Mouse (Mus musculus): Measurements from ENCODE around the gene Ugt1a8. TPM values are rescaled to one million over a fixed set of nuclear protein-coding genes. Genes with fewer than 3 reads are reported as not detected.
"Not testable (repeated sequence)": the region's sequence is repeated elsewhere in the genome, so short reads cannot be mapped to it uniquely, and the experiment has no call there.

Ugt1a8 gene
- total RNA-seq (2014; rRNA removed) (not detected in 2 replicates), polyA plus RNA-seq (2015; fragmentation: Nextera tagmentation; extraction: Ambion mirVana) (not detected in 2 replicates)

DNA sequence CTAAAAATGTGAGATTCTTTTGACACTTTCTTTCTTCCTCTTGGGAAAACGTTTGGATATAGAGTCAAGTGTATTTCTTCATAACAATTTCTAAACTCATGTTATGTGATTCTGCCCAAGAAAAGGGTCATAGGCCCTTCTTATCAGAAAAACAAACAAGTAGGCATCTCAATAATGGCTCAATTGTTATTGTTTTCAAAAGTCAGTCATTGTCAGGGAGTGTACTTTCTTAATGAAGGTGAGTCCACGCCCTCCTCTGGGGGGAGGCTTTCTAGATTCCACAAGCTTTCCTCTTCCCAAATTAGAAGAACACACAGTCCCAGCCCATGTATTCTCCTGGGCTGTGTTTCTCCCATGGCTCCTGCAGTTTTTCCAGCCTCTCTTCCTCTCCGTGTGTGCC, at the start of gene Ugt1a8:
Gene Ugt1a8 (plus strand): TSS at position 301 of the 400 bp plus-strand sequence.
- H3K4me3 ChIP-seq (ENCODE audit: low read length) = no peak within 1 kb of the TSS
- no peak within 1 kb of the TSS for H3K27ac ChIP-seq
- H3K4me1 ChIP-seq (ENCODE audit: insufficient read depth, low read length) = no peaks in the 10 kb centered on the region
- no peaks in the 10 kb centered on the region for H3K36me3 ChIP-seq (ENCODE audit: insufficient read depth, low read length)
- H3K9ac ChIP-seq (replicated peaks; ENCODE audit: low read length) = no peak within 1 kb of the TSS
- ATAC-seq (no peak), DNase-seq (ENCODE audit: low spot score) (no peak)
- no peak within 1 kb of the TSS for H3K4me2 ChIP-seq (ENCODE audit: low read depth, low read length)
- no peak for TF ChIP-seq CTCF (IDR thresholded peaks at IDR 0.05; ENCODE audit: low read depth)
- no peaks in the 10 kb centered on the region for H3K27me3 ChIP-seq (ENCODE audit: insufficient read depth, low read length)
- H3K9me3 ChIP-seq (ENCODE audit: low read length) = no peaks in the 10 kb centered on the region
- 76% methylated on average over 3 of the region's 3 CpGs for WGBS

DNA sequence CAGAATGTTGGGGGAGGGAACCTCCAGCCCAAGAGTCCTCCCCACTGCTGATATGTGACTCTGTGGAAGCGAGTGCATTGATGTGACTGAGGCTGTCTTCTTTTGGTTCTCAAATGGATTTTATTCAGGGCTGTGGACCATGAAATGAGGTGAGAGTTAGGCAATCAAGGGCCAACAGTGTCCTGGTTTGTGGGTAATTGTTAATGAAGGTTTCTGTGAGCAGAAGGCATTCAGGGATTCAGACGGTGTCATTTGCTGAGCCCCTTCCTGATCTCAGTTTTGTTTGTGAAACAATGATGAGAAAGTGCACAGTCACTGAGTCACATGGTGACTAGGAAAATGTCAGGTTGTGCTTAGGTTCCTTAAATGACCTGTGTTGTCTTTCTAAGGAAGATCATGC, 44.6 kb upstream of the Ugt1a8 start:
- H3K9me3 ChIP-seq (ENCODE audit: low read length); H3K4me2 ChIP-seq (ENCODE audit: low read depth, low read length); DNase-seq (ENCODE audit: low spot score); H3K27ac ChIP-seq; H3K4me3 ChIP-seq (ENCODE audit: low read length); H3K9ac ChIP-seq (replicated peaks; ENCODE audit: low read length); H3K4me1 ChIP-seq (ENCODE audit: insufficient read depth, low read length); H3K27me3 ChIP-seq (ENCODE audit: insufficient read depth, low read length); ATAC-seq; H3K36me3 ChIP-seq (ENCODE audit: insufficient read depth, low read length): not testable (repeated sequence)
- WGBS = 38% methylated on average over 1 of the region's 2 CpGs

DNA sequence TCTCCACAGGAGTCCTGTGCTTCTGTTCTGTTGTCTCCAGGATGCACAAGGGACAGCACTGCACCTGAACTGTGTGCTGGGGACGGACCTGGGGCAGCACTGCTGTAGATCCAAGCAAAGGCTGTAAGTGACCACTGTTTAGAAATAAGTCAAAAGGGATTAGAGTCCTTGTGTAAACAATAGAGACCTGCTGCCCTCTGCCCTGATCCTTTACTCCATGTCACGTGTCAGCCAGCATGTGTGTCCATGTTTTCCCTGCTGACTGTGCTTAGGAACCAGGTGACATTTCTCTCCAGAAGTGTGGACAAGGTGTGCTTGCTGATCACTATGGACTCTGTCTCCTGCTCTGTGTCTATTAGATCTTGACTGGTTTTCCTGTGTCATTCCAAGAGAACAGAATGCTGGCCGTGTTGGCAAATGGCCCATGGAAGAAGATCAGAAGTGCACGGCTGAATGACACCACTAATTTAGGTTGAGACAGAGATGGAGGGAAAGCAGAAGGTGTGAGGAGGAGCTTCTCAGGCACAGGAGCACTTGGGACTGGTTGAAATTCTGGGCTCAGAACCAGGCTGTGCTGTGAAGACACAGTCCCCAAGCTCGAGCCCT, 42.7 kb upstream of the Ugt1a8 start:
- DNase-seq (ENCODE audit: low spot score); H3K9me3 ChIP-seq (ENCODE audit: low read length): not testable (repeated sequence)
- WGBS = 74% methylated on average over 3 of the region's 5 CpGs

DNA sequence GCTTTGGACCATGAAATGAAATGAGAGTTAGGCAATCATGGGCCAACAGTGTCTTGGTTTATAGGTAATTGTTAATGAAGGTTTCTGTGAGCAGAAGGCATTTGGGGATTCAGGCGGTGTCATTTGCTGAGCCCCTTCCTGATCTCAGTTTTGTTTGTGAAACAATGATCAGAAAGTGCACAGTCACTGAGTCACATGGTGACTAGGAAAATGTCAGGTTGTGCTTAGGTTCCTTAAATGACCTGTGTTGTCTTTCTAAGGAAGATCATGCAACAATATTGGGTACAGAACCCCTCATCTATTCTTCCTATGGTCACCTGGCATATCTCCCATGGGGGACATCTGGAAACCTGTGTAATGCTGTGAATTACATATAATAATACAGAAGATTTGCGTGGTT, 40.2 kb upstream of the Ugt1a8 start:
- not testable (repeated sequence) for H3K4me3 ChIP-seq (ENCODE audit: low read length); H3K9me3 ChIP-seq (ENCODE audit: low read length); H3K9ac ChIP-seq (replicated peaks; ENCODE audit: low read length); H3K4me2 ChIP-seq (ENCODE audit: low read depth, low read length); H3K4me1 ChIP-seq (ENCODE audit: insufficient read depth, low read length); ATAC-seq; H3K27me3 ChIP-seq (ENCODE audit: insufficient read depth, low read length); H3K36me3 ChIP-seq (ENCODE audit: insufficient read depth, low read length); H3K27ac ChIP-seq; DNase-seq (ENCODE audit: low spot score)
- 84% methylated on average over 2 of the region's 2 CpGs for WGBS

More for the DNA sequence above, 42.7 kb upstream of the Ugt1a8 start:
- H3K4me3 ChIP-seq (ENCODE audit: low read length); H3K4me2 ChIP-seq (ENCODE audit: low read depth, low read length); H3K27me3 ChIP-seq (ENCODE audit: insufficient read depth, low read length); H3K9ac ChIP-seq (replicated peaks; ENCODE audit: low read length); ATAC-seq; H3K4me1 ChIP-seq (ENCODE audit: insufficient read depth, low read length); H3K27ac ChIP-seq; H3K36me3 ChIP-seq (ENCODE audit: insufficient read depth, low read length): not testable (repeated sequence)

DNA sequence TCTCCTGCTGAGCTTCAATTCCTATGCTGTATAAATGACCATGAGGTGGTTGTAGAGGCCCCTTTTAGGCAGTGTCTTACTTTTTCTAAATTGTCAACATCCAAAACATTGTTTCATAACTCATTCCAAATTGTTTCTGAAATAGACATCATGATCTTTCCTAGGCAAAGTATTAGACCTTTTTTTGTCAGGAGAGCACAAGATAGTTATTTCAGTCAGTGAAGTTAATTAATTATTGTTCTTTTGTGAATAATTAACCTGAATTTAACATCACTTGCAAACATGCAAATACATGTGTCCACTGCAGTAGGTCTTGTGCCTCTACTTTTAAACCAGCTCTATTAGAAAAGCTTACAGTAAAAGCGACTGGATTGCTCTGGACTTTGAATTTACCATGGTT, 32.5 kb upstream of the Ugt1a8 start, which contains the start of gene Ugt1a10:
Gene Ugt1a10 (plus strand): TSS at position 301 of the 400 bp plus-strand sequence.
- DNase-seq (ENCODE audit: low spot score) (no peak), ATAC-seq (no peak)
- 70% methylated on average over 1 of the region's 1 CpGs for WGBS
- Histone ChIP-seq H3K36me3 (ENCODE audit: insufficient read depth, low read length) (no peaks in the 10 kb centered on the region), H3K9me3 (ENCODE audit: low read length) (no peaks in the 10 kb centered on the region), H3K27ac (no peak within 1 kb of the TSS), H3K4me2 (ENCODE audit: low read depth, low read length) (no peak within 1 kb of the TSS), H3K4me3 (ENCODE audit: low read length) (no peak within 1 kb of the TSS), H3K9ac (replicated peaks; ENCODE audit: low read length) (no peak within 1 kb of the TSS), H3K27me3 (ENCODE audit: insufficient read depth, low read length) (no peaks in the 10 kb centered on the region), H3K4me1 (ENCODE audit: insufficient read depth, low read length) (no peaks in the 10 kb centered on the region)
- no peak for TF ChIP-seq CTCF (IDR thresholded peaks at IDR 0.05; ENCODE audit: low read depth)

DNA sequence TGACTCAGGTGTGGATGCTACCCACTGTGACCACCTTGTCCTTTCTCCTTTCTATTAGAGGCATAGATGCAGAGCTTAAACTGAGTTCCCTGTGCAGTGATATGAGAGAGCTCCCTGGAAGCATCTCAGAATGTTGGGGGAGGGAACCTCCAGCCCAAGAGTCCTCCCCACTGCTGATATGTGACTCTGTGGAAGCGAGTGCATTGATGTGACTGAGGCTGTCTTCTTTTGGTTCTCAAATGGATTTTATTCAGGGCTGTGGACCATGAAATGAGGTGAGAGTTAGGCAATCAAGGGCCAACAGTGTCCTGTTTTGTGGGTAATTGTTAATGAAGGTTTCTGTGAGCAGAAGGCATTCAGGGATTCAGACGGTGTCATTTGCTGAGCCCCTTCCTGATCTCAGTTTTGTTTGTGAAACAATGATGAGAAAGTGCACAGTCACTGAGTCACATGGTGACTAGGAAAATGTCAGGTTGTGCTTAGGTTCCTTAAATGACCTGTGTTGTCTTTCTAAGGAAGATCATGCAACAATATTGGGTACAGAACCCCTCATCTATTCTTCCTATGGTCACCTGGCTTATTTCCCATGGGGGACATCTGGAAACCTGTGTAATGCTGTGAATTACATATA, 21.0 kb upstream of the Ugt1a8 start:
- H3K9ac ChIP-seq (replicated peaks; ENCODE audit: low read length); H3K4me2 ChIP-seq (ENCODE audit: low read depth, low read length); H3K9me3 ChIP-seq (ENCODE audit: low read length); ATAC-seq; H3K27ac ChIP-seq; H3K36me3 ChIP-seq (ENCODE audit: insufficient read depth, low read length); H3K27me3 ChIP-seq (ENCODE audit: insufficient read depth, low read length); H3K4me1 ChIP-seq (ENCODE audit: insufficient read depth, low read length); DNase-seq (ENCODE audit: low spot score); H3K4me3 ChIP-seq (ENCODE audit: low read length): not testable (repeated sequence)
- WGBS = 22% methylated on average over 1 of the region's 2 CpGs

DNA sequence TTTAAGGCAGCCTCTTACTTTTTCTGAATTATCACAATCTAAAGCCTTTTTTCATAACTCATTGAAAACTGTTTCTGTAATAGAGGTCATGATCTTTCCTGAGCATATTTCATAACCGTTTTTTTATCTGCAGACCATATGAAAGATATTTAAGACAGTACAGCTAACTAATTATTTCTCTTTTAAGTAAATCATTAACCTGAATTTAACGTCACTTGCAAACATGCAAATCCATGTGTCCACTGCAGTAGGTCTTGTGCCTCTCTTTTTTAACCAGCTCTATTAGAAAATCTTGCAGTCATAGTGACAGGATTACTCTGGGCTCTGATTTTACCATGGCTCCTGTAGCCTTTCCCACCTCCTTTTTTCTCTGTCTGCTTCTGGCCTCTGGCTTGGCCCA, 17.1 kb upstream of the Ugt1a8 start, which contains the start of gene Ugt1a9:
Gene Ugt1a9 (plus strand): TSS at position 306 of the 400 bp plus-strand sequence.
- H3K4me1 ChIP-seq (ENCODE audit: insufficient read depth, low read length) = no peaks in the 10 kb centered on the region
- no peak within 1 kb of the TSS for H3K4me3 ChIP-seq (ENCODE audit: low read length)
- H3K27me3 ChIP-seq (ENCODE audit: insufficient read depth, low read length) = no peaks in the 10 kb centered on the region
- H3K27ac ChIP-seq = no peak within 1 kb of the TSS
- no peaks in the 10 kb centered on the region for H3K9me3 ChIP-seq (ENCODE audit: low read length)
- no peak within 1 kb of the TSS for H3K9ac ChIP-seq (replicated peaks; ENCODE audit: low read length)
- DNase-seq (ENCODE audit: low spot score) (no peak), ATAC-seq (no peak)
- no peaks in the 10 kb centered on the region for H3K36me3 ChIP-seq (ENCODE audit: insufficient read depth, low read length)
- WGBS = 72% methylated on average over 2 of the region's 2 CpGs
- no peak within 1 kb of the TSS for H3K4me2 ChIP-seq (ENCODE audit: low read depth, low read length)
- TF ChIP-seq CTCF (IDR thresholded peaks at IDR 0.05; ENCODE audit: low read depth) = no peak

Measured in hindbrain, postnatal 0 days (tissue).